Mouse (Mus musculus): ENCODE measurements at regions not wholly inside any gene's neighbourhood (a gene's known extent, or its start where the extent isn't known, plus 50 kb on each side); places are given as distances from the start of the nearest gene placed in this dataset.

DNA sequence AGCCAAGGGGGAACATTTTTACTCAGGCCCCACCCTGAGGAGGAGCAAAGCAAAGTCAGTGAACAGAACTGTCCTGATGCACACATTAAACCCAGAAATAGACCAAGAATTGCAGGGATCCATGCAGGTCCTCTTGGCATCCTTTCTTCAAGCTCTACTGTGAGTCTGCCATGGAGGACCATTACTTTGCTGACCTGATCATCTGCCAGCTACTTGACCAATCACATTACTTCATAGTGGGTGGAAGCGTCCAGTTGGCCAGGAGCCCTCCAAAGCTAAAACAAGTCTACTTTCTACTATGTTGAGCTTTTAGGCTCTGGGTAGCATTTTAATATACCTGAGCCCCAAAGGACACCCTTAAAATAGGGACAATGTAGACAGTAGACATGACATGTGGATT is 98.6 kb upstream of the Lgalsl start:
- no peak for DNase-seq (ENCODE audit: low read depth, low spot score)

DNA sequence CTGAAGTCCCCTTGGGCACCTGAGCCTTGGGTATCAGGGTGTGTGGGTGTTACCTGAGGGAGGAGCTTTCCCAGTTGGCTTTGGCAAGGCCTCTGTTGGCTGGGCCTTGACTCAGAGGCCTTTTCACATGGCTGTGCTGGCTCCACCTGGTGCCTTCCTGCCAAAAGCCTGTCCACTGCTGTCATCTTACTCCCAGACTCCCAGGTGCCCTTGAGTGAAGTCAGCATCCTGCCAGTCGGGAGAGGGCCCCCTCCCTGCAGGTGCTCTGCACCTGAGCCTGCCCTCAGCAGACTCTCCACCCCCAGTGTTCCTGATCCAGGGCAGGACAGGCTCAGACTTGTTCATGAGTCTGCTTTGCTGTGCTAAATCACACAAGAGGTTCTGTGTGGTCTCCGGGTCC is 99.2 kb upstream of the Lgalsl start:
- DNase-seq (ENCODE audit: low read depth, low spot score): no peak

DNA sequence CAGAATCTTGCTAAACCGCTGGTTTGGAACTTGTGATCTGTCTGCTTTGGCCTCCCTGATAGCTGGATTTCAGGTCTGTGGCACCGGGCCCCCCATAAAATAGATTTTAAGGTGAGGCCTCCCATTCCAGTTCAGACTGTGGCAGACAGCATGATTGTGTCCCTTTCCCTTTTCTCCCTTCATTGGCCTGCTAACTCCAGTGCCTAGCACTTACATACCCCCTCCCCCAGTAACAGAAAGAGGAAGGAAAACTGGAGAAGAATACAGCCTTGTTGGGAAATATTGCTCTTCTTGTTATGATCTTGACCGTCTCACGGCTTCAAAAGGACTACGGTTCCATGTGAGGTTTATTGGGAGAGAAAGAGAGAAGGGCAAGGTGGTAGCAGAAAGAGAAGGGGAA is 99.7 kb upstream of the Lgalsl start:
- no peak for DNase-seq (ENCODE audit: low read depth, low spot score)

DNA sequence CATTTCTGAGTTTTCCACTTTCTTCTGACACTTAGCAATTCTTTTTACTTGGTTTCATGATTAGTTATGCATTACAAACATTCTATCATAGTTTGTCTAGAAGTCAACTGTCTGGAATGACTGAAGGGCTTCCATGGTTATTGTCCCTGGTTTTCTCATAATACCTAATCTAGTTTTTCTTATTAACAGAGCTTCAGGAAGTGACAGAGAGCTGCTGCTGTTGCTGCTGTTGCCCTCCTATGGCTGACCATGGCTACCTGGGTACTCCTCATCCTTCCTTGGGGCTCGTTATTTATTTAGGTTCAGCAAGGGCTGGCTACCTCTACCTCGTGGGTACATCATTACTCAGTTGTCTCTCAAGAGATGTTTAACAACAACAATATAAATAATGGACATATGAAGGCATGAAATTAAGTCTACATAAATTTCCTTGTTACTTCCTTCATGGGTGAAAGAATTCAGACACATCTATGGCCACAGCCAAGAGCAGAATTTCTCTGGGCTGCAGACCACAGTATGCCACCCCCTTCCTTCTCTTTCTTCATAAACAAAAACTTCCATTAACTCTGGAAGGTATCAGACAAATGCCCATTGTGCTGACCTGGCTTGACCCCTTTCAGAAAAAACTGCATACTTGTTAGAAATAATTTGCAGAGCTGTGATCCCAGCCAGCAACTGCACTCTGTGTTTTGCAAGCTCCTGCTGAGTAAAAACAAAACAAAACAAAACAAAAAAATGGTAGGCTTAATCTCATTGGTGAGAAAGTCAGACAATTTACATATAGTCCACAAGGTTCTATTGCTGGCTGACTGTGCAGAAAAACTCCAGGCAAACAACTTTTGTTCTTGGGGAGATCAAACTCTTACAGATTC is 103.6 kb upstream of the Lgalsl start:
- DNase-seq (ENCODE audit: low read depth, low spot score): no peak

DNA sequence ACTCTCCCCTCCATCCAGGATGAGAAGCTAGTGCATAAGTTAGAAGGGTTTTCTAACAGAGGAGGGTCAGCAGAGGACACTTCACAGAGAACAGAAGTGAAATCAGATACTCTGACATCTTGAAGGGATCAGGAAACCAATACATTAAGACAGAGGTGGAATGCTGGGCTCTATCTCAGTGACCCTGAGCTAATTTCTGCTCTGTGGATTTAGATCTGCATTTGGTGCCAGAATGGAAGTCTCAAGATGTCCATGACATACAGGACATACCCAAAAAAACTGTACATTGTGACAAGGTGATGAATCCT is 104.2 kb upstream of the Lgalsl start:
- DNase-seq (ENCODE audit: low read depth, low spot score): no peak

- DNase-seq (ENCODE audit: low read depth, low spot score): no peak
These were observed 105.1 kb upstream of the Lgalsl start for GRCm38 (mm10) chr11:20935910-20936309.

GRCm38 (mm10) chr11:20936996-20937395 is 106.1 kb upstream of the Lgalsl start:
- DNase-seq (ENCODE audit: low read depth, low spot score): no peak

- DNase-seq (ENCODE audit: low read depth, low spot score): no peak
These were observed 107.1 kb upstream of the Lgalsl start for GRCm38 (mm10) chr11:20937942-20938341.

DNA sequence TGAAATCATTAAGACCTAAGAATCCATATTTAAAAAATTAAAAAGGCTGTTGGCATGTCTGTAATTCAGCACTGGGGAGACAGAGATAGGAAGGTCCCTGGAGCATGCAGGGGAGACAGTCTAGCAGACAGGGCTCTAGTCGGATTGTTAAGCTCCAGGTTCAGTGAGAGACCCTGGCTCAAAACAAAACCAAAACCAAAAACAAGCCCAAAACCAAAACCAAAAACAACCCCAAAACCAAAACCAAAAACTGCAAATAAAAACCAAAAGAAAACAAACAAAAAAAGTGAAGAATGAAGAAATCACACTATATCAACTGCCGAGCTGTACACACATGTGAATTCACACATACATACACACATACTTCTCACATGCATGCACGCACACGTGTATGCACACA is 108.8 kb upstream of the Lgalsl start:
- DNase-seq (ENCODE audit: low read depth, low spot score): no peak

GRCm38 (mm10) chr11:20941546-20941945 is 110.7 kb upstream of the Lgalsl start:
- no peak for DNase-seq (ENCODE audit: low read depth, low spot score)

DNA sequence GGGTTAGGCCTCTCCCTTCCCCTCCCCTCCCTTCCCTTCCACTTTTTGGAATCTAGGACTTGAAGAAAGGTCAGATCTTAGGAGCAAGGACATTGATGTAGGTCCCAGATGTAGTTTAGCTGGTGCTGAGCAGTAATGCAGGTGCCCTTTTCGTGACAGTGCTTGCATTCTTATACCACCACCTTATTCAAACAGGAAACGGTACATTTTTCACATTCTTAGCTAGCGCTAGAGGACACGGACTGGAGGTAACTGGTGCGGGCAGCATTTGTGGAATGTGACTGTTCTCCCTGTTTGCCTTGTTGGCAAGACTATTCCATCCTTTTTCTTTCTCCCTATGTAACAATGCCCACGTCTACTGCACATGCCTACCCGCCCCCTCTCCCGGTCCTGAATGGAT is 124.7 kb upstream of the Lgalsl start:
- DNase-seq (ENCODE audit: low read depth, low spot score): no peak

GRCm38 (mm10) chr11:20957766-20958165 is 126.9 kb upstream of the Lgalsl start:
- DNase-seq (ENCODE audit: low read depth, low spot score): no peak

- no peak for DNase-seq (ENCODE audit: low read depth, low spot score)
These were observed 127.4 kb upstream of the Lgalsl start for GRCm38 (mm10) chr11:20958233-20958632.

- no peak for DNase-seq (ENCODE audit: low read depth, low spot score)
These were observed 129.2 kb upstream of the Lgalsl start for GRCm38 (mm10) chr11:20960066-20960465.

DNA sequence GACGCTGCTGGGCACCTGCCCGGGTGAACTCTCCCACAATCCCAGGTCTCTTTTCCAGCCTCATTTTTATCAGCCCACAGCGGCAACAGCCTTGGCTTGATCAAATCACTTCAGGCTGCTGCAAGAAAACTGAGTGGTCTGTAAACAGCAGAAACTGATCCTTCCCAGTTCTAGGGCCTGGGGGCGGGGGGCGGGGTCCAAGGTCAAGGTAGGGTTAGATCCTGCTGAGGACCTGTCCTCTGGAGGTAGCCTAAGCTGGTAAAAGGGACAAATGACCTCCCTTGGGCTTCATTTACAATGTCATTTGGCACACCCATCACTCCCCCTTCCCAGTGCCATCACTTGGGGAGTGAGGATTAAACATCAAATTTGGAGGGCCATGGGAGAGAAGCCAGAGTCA is 129.9 kb upstream of the Lgalsl start:
- no peak for DNase-seq (ENCODE audit: low read depth, low spot score)

GRCm38 (mm10) chr11:20961626-20962025 is 129.5 kb upstream of the Peli1 start:
- no peak for DNase-seq (ENCODE audit: low read depth, low spot score)

GRCm38 (mm10) chr11:20965575-20966239 is 125.4 kb upstream of the Peli1 start:
- DNase-seq (ENCODE audit: low read depth, low spot score): no peak

DNA sequence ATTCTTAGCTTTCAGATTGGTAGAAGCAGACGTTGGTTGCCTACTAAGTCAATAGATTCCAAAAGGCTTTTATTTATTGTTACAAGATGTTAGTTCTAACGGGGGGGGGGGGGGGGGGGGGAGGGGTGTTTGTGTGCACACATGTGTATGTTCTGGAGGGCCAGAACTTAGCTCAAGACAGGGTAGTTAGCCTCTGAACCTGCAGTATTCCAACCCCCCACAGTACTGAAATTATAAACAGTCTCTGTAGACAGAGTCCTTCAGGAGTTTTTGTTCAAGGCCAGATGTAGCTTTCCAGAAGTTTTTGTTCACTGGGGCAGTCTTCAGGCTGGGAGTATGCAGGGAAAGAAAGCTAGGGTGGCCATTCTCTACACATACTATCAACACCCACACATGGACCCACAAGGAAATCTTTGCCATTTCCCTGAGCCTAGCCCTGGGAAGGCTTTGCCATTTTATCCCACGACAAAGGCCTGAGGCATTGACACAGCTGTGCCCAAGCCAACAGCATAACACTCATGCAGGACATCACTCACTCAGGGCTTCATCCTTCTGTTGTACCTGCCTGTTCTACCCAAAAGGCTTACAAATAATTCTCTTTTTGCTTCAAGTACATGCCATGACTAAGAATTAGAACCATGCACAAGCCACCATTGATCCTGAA is 123.6 kb upstream of the Peli1 start:
- no peak for DNase-seq (ENCODE audit: low read depth, low spot score)

DNA sequence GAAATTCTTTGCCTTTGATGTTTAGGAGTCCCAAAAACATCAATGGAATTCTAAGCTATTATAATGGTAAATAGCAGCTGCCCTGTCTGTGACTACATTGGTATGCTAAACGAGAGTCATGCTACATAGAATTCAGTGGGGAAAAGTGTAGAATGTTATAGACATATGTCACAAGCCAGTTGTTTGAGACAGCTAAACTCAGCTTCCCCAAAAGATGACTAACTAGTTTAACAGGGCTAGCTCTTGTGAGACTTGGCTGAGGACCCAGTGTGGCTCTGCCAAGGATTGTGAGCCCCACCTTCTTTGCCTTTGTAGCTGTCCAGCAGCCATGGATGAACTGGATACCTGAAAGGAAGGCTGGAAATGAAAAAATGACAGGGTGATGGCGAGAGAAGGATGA is 122.8 kb upstream of the Peli1 start:
- DNase-seq (ENCODE audit: low read depth, low spot score): no peak

GRCm38 (mm10) chr11:20973141-20973540 is 118.0 kb upstream of the Peli1 start:
- DNase-seq (ENCODE audit: low read depth, low spot score): no peak

DNA sequence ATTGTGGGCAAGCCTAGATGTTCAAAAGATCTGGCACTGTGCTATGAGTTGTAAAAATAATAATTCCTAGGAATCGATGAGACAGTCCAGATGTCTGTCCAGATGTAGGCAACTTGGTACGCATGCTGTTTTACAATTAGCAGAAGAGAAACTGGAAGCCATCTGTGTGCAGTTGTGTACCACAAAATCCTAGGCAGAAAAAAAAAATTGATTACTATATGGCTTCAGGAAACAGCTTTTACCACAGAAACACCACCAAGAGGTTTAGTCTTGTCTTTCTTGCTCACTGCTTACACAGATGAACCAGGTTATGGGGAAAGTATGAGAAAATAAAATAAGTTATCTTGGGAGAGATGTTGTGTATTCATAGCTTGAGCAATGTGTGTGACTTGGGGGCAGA is 109.5 kb upstream of the Peli1 start:
- no peak for DNase-seq (ENCODE audit: low read depth, low spot score)

GRCm38 (mm10) chr11:20982010-20982409 is 109.1 kb upstream of the Peli1 start:
- DNase-seq (ENCODE audit: low read depth, low spot score): no peak

GRCm38 (mm10) chr11:20982500-20982899 is 108.6 kb upstream of the Peli1 start:
- no peak for DNase-seq (ENCODE audit: low read depth, low spot score)

Measured in CD4-positive, CD25-positive, alpha-beta regulatory T cell, adult 2 months (primary cell).